Mouse (Mus musculus): ENCODE data around the gene Dctpp1. TPM values are rescaled to one million over a fixed set of nuclear protein-coding genes. Genes with fewer than 3 reads are reported as not detected.
"Not testable (repeated sequence)": the region's sequence is repeated elsewhere in the genome, so short reads cannot be mapped to it uniquely, and the experiment has no call there.

The Dctpp1 gene
- polyA plus RNA-seq, 1 experiment from 2014 or later = 167 TPM

DNA sequence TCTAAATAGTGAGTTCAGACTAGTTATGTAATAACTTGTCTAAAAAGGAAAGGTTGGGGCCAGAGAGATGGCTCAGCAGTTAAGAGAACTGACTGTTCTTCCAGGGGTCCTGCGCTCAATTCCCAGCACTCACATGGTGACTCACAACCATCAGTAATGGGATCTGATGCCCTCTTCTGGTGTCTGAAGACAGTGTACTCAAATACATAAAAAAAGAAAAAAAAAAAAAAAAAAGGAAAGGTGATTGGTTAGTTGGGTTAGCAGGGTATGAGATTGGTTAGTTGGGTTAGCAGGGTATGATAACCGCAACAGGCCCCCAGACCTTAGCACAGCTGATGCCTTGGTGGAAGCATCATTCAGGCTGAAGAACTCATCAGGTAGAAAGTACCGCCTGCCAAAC lies 3.0 kb upstream of the Dctpp1 start:
- H3K27me3 ChIP-seq (replicated peaks) = peaks cover 7% of the 10 kb centered on the region; the same call in 1 of the 2 replicates
- ATAC-seq = no peak

GRCm38 (mm10) chr7:127262218-127262961 lies 1.9 kb upstream of the Dctpp1 start:
- WGBS (ENCODE audit: insufficient replicate concordance) = 48% methylated on average over 10 of the region's 10 CpGs
- Histone ChIP-seq H3K9ac (no peak overlapping the region), H3K4me1 (peaks cover 50% of the 10 kb centered on the region)

More for the DNA sequence above, 3.0 kb upstream of the Dctpp1 start:
- peaks cover 44% of the 10 kb centered on the region for H3K4me1 ChIP-seq
- H3K27ac ChIP-seq = no peak overlapping the region
- no peak overlapping the region for H3K4me3 ChIP-seq
- no peak overlapping the region for H3K4me2 ChIP-seq
- H3K9ac ChIP-seq = no peak overlapping the region
- H3K9me3 ChIP-seq (replicated peaks) = peaks cover 8% of the 10 kb centered on the region
- WGBS (ENCODE audit: insufficient replicate concordance) = 88% methylated on average over 3 of the region's 3 CpGs
- peaks cover 5% of the 10 kb centered on the region; the same call in 1 of the 2 replicates for H3K36me3 ChIP-seq

DNA sequence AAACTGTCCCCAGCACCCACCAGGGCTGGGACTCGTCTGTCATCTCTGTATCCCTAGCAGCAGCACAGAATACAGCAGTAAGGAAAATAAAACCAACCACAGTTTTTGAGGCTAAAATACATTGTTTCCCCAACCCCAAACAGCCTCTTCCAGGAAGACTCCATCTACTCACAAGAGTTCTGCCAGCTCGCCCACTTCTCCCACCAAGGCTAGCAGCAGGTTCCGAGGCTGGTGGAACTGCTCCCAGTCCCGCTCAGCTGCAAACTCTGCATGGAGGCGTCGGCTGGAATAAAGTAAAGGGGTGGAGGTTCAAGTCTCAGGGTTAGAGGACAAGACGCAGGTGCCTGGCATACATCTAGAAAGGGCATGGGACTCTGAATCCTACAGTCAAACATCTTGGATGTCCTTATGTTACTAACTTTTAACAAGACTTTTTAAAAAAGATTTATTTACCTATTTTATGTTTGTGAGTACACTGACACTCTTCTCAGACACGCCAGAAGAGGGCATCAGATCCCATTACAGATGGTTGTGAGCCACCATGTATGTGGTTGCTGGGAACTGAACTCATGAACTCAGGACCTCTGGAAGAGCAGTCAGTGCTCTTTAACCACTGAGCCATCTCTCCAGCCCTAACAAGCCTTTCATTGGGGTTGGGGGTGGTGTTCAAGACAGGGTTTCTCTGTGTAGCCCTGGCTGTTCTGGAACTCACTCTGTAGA lies 1.2 kb downstream of the Dctpp1 start:
- peak overlapping the region; percentile 68 for H3K27ac ChIP-seq
- 61% methylated on average over 8 of the region's 8 CpGs for whole genome bisulfite sequencing (ENCODE audit: insufficient replicate concordance)
- 0 out of 2 replicates have a peak, but pooled peaks cover 3% of the 10 kb centered on the region for H3K9me3 ChIP-seq (replicated peaks)
- ATAC-seq = no peak
- H3K4me3 ChIP-seq = peak overlapping the region; percentile 78
- peak overlapping the region; percentile 91 for H3K4me2 ChIP-seq
- peak overlapping the region; percentile 77 for H3K9ac ChIP-seq
- peaks cover 21% of the 10 kb centered on the region for H3K36me3 ChIP-seq
- peaks cover 77% of the 10 kb centered on the region for H3K4me1 ChIP-seq
- H3K27me3 ChIP-seq (replicated peaks) = peaks cover under 1% of the 10 kb centered on the region; the same call in 1 of the 2 replicates

More at GRCm38 (mm10) chr7:127262218-127262961, 1.9 kb upstream of the Dctpp1 start:
- Histone ChIP-seq H3K4me3 (no peak overlapping the region), H3K9me3 (replicated peaks) (0 out of 2 replicates have a peak, but pooled peaks cover 3% of the 10 kb centered on the region), H3K27ac (no peak overlapping the region), H3K36me3 (peaks cover 8% of the 10 kb centered on the region; the same call in 1 of the 2 replicates), H3K27me3 (replicated peaks) (peaks cover 7% of the 10 kb centered on the region; the same call in 1 of the 2 replicates), H3K4me2 (peak overlapping the region; percentile 32; the same call in 1 of the 2 replicates)
- no peak for ATAC-seq

DNA sequence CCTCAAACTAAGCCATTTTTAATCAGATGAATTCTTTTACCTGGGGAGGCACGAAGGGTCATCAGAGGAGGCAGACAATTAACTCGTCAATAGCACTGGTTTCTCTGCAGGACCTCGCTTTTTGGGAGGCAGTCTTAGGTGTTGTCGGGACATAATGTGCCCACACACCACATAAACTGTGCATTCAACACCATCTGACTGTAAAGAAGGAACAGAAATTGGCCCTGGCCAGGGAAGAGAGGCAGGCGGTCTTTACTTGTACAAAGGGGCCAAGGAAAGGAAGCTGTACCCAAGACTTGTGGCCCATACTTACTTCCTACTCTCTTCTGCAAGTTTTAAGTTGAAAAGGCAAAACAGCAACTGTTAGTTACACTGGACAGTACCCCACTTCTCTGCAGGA lies 4.0 kb downstream of the Dctpp1 start:
- Histone ChIP-seq H3K9ac (no peak overlapping the region; the same call in 1 of the 2 replicates), H3K4me1 (peaks cover 70% of the 10 kb centered on the region), H3K9me3 (replicated peaks) (no peaks in the 10 kb centered on the region), H3K36me3 (peaks cover 21% of the 10 kb centered on the region), H3K4me3 (no peak overlapping the region), H3K27me3 (replicated peaks) (no peaks in the 10 kb centered on the region), H3K4me2 (no peak overlapping the region), H3K27ac (peak overlapping the region; percentile 16; the same call in 1 of the 2 replicates)
- WGBS (ENCODE audit: insufficient replicate concordance) = 85% methylated on average over 5 of the region's 5 CpGs
- no peak for ATAC-seq

GRCm38 (mm10) chr7:127255965-127256364 lies 4.5 kb downstream of the Dctpp1 start:
- H3K27ac ChIP-seq = 0 out of 2 replicates have a peak overlapping the region, but pooled peaks have one; percentile 16
- ATAC-seq = no peak
- H3K4me2 ChIP-seq = no peak overlapping the region
- WGBS (ENCODE audit: insufficient replicate concordance) = 58% methylated on average over 2 of the region's 2 CpGs
- H3K36me3 ChIP-seq = peaks cover 21% of the 10 kb centered on the region
- peaks cover 65% of the 10 kb centered on the region for H3K4me1 ChIP-seq
- no peaks in the 10 kb centered on the region for H3K27me3 ChIP-seq (replicated peaks)
- no peak overlapping the region for H3K4me3 ChIP-seq
- H3K9me3 ChIP-seq (replicated peaks) = no peaks in the 10 kb centered on the region
- no peak overlapping the region; the same call in none of the 2 replicates for H3K9ac ChIP-seq

DNA sequence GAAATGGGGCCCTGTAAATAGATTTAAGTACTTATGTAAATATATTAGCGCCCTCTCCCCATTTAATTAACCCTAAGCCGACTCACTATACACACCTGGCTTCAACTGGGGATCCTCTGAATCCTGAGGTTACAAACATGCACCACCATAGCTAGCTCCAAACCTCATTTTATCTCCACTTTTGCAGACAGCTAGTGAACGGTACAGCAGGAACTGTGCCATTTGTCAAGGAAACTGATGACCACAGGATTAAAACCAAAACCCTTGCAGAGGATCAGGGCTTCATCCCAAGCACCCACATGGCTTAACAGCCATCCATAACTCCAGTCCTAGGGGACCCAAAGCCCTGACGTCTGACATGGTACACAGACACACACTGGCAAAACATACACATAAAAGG lies 5.5 kb downstream of the Dctpp1 start:
- Histone ChIP-seq H3K27ac (peak overlapping the region; percentile 93), H3K4me2 (peak overlapping the region; percentile 84), H3K36me3 (peaks cover 23% of the 10 kb centered on the region), H3K4me1 (peaks cover 61% of the 10 kb centered on the region), H3K9me3 (replicated peaks) (no peaks in the 10 kb centered on the region), H3K4me3 (peak overlapping the region; percentile 68), H3K9ac (peak overlapping the region; percentile 79), H3K27me3 (replicated peaks) (no peaks in the 10 kb centered on the region)
- 12% methylated on average over 4 of the region's 4 CpGs for WGBS (ENCODE audit: insufficient replicate concordance)
- no peak for ATAC-seq

DNA sequence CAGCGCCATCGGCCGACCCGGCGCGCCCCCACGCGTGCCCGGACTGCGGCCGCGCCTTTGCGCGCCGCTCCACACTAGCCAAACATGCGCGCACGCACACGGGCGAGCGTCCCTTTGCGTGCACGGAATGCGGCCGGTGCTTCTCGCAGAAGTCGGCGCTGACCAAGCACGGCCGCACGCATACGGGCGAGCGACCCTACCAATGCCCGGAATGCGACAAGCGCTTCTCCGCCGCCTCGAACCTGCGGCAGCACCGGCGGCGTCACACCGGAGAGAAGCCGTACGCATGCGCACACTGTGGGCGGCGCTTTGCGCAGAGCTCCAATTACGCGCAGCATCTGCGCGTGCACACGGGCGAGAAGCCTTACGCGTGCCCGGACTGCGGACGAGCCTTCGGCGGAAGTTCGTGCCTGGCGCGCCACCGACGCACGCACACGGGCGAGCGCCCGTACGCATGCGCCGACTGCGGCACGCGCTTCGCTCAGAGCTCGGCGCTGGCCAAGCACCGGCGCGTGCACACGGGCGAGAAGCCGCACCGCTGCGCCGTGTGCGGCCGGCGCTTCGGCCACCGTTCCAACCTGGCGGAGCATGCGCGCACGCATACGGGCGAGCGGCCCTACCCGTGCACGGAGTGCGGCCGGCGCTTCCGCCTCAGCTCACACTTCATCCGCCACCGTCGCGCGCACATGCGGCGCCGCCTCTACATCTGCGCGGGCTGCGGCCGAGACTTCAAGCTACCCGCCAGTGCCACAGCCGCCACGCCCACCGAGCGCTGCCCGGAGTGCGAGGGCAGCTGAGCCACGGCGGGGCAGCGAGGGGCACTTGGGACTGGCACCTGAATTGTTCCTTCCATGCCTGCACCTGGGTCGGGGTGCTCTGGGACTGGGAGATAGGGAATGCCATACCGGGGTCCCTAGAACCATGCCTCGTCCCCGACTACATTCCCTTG lies 6.4 kb downstream of the Dctpp1 start:
- under 1% methylated on average over 131 of the region's 136 CpGs for WGBS (ENCODE audit: insufficient replicate concordance)
- no peaks in the 10 kb centered on the region for H3K27me3 ChIP-seq (replicated peaks)
- ATAC-seq = peak; percentile 89
- peaks cover 52% of the 10 kb centered on the region for H3K4me1 ChIP-seq
- H3K9me3 ChIP-seq (replicated peaks) = no peaks in the 10 kb centered on the region
- H3K4me2 ChIP-seq = peak overlapping the region; percentile 84
- H3K4me3 ChIP-seq = peak overlapping the region; percentile 68
- H3K36me3 ChIP-seq = peaks cover 32% of the 10 kb centered on the region
- peak overlapping the region; percentile 79 for H3K9ac ChIP-seq
- H3K27ac ChIP-seq = peak overlapping the region; percentile 93

GRCm38 (mm10) chr7:127253341-127253740 lies 7.2 kb downstream of the Dctpp1 start:
- no peaks in the 10 kb centered on the region for H3K27me3 ChIP-seq (replicated peaks)
- ATAC-seq = no peak
- peak overlapping the region; percentile 79 for H3K9ac ChIP-seq
- peak overlapping the region; percentile 84 for H3K4me2 ChIP-seq
- no peaks in the 10 kb centered on the region for H3K9me3 ChIP-seq (replicated peaks)
- WGBS (ENCODE audit: insufficient replicate concordance) = 73% methylated on average over 6 of the region's 6 CpGs
- H3K4me3 ChIP-seq = peak overlapping the region; percentile 68
- H3K36me3 ChIP-seq = peaks cover 38% of the 10 kb centered on the region
- peak overlapping the region; percentile 93 for H3K27ac ChIP-seq
- H3K4me1 ChIP-seq = peaks cover 44% of the 10 kb centered on the region

GRCm38 (mm10) chr7:127252414-127252813 lies 8.1 kb downstream of the Dctpp1 start:
- no peak for ATAC-seq
- 60% methylated on average over 2 of the region's 2 CpGs for WGBS (ENCODE audit: insufficient replicate concordance)
- no peak overlapping the region for H3K4me3 ChIP-seq
- H3K27ac ChIP-seq = 0 out of 2 replicates have a peak overlapping the region, but pooled peaks have one; percentile 93
- peaks cover 40% of the 10 kb centered on the region for H3K4me1 ChIP-seq
- no peak overlapping the region for H3K4me2 ChIP-seq
- no peak overlapping the region for H3K9ac ChIP-seq
- H3K9me3 ChIP-seq (replicated peaks) = no peaks in the 10 kb centered on the region
- H3K27me3 ChIP-seq (replicated peaks) = no peaks in the 10 kb centered on the region
- peaks cover 39% of the 10 kb centered on the region for H3K36me3 ChIP-seq

- not testable (repeated sequence) for H3K4me3 ChIP-seq; H3K9ac ChIP-seq; H3K27me3 ChIP-seq (replicated peaks); H3K9me3 ChIP-seq (replicated peaks); ATAC-seq; H3K27ac ChIP-seq; H3K4me2 ChIP-seq
- 81% methylated on average over 8 of the region's 8 CpGs for WGBS (ENCODE audit: insufficient replicate concordance)
- H3K4me1 ChIP-seq = peaks cover 44% of the 10 kb centered on the region
- H3K36me3 ChIP-seq = peaks cover 43% of the 10 kb centered on the region
Measured at GRCm38 (mm10) chr7:127250511-127250910, 10.0 kb downstream of the Dctpp1 start.
